Mouse (Mus musculus) stomach, postnatal 0 days (tissue): ENCODE results near the gene Cdc14a.

Experiments used
- CTCF ChIP-seq: IDR thresholded peaks from 2 replicates; pipeline ENCODE4 v1.5.1; 2016; ENCODE audit warnings: antibody characterized with exemption, low read depth, mild to moderate bottlenecking, moderate library complexity
- EP300 ChIP-seq: optimal IDR thresholded peaks from 2 replicates; pipeline ENCODE3; 2016; ENCODE audit warnings: antibody characterized with exemption

GRCm38 (mm10) chr3:116327001-116327615, 96.7 kb downstream of the Cdc14a start:
- TF ChIP-seq CTCF (peak; percentile 100), EP300 (no peak)
